Mouse (Mus musculus) brain, adult 2 months (tissue): ENCODE data around the gene Slamf9.

ENCODE experiments used
- DNase-seq: peaks from one replicate; pipeline ENCODE4 v3.0.0; 2011; ENCODE audit warnings: low read depth, low spot score

Slamf9 gene

DNA sequence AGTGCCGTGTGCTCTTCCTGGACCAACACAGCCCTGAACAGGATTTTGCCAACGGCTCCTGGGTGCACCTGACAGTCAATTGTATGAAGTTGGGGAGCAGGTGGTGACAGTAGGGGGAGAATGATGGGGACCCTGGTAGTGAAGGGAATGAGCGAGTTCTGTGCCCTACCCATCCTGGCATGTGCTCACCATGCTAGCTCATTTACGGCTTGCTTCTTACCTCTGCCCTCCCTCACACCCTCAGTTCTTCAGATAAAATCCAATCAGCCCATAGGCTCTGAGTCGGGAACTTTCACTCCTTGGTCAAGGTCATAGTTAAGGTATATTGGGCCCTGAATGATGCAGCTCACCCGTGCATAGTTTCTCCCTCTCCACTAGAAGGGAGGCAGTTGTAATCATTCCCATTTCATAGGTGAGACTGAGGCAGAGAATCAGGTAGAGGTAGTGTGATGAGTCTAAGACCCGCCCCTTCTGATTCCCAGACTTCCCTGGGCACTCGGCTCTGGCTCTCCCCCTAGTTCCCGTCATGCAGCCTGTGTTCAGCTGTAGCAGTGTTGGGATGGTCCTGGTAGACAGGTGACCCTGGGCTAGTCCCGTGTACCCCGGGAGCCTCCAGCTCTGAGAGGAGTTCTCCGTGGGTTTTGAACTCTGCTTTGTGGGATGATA is 14.6 kb downstream of the Slamf9 start:
- DNase-seq: no peak

DNA sequence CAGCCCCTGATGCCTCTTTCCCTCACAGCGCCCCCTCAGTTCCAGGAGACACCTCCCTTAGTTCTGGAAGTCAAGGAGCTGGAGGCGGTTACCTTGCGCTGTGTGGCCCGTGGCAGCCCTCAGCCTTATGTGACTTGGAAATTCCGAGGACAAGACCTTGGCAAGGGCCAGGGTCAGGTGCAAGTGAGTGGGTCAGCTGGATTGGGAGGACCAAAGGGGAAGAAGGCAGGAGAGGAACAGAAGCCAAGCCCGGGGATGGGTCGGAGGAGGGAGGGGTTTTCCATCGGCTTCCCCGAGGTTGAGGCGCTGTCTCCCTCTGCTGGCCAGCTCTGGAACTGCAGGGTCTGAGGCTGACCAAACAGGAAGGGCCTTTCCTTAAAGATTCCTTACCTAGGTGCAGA is 15.1 kb downstream of the Slamf9 start:
- DNase-seq: peak; percentile 79

DNA sequence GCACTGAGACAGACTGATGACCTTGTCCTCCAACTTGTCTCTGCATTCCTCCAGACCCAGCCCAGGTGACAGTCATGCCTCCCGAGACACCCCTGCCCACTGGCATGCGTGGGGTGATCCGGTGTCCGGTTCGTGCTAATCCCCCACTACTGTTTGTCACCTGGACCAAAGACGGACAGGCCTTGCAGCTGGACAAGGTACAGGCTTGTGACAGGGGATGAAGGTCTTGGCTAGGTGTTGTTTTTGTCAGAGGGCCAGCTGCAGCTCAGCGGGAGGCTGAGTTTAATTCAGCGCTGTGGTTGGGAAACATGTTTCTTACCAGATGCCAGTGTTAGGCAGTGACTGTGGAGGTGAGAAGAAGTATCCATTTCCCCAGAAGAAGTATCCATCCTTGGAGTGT is 16.9 kb downstream of the Slamf9 start:
- DNase-seq: no peak

DNA sequence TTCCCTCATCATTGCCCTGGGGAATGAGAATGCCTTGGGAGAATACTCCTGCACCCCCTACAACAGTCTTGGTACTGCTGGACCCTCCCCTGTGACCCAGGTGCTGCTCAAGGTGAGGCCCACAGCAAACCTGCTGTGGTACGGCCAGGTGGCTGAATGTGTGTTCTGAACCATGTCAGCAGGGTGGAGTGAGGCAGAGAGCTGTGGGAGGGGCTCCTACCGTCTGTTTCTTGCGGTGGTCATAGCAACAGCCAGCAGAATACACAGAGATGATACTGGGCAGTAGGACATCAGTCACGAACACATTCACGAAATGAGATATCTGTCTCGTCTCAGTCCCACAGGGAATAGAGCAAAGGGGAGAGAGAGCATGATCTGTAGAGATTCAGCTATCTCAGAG is 18.4 kb downstream of the Slamf9 start:
- DNase-seq: no peak

DNA sequence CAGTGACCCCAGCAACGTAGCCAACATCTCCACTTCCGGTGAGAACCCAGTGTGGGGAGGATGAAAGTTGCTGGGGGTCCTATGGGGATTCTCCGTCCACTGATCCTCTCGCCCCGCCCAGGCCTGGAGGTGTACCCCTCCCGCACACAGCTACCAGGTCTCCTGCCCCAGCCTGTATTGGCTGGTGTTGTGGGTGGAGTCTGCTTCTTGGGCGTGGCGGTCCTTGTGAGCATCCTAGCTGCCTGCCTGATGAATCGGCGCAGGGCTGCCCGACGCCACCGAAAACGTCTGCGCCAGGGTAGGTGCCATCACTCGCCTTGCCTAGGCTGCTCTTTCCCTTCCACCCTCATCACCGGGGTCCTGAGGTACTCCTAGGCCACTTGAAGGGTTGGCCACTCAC is 20.9 kb downstream of the Slamf9 start:
- no peak for DNase-seq

DNA sequence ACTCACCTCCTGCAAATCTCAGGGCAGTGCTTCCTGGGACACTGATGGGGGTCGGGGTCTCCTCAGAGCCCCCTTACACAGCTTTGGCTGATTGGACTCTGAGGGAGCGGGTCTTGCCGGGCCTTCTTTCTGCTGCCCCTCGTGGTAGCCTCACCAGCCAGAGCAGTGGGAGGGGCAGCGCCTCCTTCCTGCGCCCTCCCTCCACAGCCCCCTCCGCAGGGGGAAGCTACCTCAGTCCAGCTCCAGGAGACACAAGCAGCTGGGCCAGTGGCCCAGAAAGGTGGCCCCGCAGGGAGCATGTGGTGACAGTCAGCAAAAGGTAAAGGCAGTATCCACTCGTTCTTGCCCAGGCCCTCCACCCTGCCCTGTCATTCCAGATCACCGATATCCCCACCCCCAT is 22.3 kb downstream of the Slamf9 start:
- DNase-seq: no peak

DNA sequence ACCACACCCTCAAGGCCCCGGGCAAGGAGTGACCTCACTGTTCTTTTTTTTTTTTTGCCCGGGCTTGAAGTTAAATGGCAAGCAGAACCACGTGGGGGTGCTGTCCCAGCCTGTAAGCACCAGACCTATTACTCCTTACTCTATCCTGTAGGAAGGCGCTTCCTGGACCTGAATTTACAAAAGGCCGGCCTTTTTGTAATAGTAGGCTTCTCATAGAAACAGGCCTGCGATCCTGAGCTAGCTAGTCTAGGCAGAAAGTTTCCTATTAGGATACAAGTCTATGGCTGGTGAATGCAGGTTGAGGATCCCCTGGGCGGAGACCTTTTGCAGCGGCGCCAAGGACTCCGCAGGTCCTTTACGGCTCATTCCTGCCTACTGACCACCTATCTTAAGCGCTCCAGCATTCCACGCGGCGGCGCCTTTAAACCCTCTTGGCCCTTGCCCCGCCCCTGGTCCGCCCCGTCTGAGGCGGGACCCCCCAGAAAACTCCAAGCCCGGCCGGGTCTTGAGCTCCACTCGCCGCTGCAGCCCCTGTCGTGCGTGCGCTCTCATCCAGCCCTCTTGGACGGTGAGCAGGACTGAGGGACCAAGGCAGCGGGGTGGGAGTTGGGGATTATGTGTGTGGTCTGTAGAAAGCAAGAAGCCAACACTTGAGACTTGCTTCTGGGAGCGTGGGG is 24.7 kb downstream of the Slamf9 start, which contains the start of gene Tagln2:
Gene Tagln2 (plus strand): TSS at position 283 of the 677 bp plus-strand sequence.
- no peak for DNase-seq

DNA sequence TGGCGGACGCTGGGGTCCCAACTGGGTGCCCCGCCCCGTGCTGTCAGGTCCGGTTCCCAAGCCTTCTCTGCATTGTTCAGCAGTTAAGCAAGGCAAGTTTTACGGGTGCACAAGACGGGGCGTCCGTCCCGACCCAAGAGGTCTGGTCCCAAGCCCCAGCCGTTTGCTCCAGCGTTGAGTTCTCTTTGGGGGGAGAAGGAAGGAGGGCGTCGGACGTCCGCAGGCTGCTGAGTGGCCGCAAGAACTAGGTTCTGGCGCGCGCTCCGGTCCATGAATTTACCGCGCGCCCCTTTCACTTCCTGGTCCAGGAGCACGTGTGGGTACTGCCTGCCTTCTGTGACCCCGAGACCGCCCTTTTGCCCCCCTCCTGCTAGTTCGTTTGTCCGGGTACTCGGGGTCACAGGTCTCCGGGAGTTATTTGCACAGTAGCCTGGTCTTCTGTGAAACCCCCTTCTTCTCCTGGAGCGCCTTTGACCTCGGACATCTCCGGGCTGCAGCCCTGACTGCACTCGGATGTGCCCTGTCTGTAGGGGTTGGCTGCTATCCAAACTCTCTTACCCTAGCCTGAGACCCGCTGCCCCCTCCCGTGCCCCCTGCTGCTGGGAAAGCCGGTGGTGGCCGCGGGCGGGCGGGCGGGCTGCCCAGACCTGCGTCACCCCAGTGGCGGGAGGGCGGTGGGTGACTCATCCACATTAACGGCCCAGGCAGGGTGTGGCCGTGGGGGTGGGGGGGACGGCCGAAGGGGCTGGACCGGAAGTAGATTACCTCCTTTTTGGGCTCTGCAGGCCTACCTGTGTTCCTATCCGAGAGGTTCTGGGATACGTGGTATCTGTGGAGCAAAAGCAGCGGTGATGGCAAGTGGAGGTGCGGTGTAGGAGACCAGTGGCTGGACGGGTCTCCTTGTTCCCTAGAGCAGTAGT is 25.6 kb downstream of the Slamf9 start:
- DNase-seq: no peak

DNA sequence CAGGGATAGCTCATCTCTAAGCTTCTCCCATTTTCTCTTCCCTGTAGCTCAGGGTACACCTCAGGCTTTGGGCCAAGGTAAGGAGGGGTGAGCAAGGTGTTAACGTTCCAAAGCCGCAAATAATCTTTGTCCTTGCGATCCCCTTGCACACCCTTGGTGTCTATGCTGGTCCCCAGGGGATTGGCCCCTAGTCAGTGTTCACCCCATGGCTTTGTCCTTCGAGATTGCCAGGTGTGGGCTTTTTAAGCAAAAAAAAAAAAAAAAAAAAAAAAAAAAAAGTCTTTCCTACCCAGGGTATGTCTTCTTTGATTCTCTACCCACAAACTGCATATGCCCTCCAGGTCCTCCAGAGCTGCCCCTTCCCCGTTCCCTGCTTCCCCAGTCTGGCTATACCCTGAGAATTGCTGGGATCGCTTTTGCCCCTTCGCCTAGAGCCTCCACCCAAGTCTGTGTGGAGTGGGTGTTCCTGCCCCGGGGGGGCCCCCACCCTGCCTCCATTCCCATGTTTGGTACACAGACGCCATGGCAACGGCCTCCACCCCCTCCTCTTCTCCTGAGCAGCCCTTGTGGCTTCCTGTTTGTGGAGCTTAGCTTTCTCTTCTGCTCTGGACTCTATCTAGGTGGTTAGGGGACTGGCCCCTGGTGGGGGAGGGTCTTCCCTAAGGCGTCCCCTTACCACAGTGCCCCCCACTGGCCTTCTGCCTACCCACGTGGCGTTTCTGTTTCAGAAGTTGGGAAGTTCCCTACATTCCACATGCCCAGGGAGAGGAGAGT is 26.4 kb downstream of the Slamf9 start:
- DNase-seq: peak; percentile 44

DNA sequence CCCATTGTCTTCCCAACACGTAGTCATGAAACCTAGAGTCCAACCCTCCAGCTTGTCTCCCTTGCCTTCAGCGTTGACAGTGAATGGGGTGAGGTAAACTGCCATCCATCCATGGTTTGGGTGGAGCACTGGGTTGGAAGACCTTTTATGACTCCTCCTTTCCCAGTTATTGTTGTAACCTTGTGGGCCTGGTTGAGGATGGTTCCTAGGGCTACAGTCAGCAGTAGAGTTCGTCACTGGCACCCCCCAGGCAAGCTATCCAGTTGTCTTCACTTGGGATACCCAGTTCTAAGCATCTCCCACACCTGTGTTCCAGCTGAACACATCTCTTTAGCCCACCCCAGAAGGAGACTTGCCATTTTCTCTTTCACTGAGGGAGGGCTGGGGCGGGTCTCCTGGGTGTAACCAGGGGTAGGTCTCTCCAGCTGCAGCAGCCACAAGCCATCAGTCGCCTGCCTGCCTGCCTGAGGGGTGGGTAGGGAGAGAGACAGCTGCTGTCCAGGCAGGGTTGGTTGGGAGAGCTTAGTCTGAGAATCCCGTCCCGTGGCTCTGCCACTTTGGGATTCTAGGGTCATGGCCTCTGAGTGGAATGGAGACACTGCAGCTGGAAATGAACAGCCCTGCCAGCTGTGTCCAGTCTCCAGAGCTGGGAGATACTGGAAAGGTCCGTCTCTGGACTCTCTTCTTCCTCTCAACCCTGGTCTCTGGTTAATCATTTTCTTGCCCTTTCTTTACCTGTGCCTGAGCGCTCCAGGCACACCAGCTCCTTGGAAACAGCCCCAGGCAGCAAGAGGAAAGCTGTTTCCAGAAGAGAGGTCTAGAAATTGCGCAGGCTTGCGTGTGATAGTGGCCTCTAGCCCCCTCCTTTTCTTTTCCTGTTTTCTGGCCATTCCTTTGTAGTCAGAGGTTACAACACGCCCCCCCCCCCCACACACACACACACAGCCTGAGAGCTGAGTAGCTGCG is 27.3 kb downstream of the Slamf9 start:
- DNase-seq: no peak

DNA sequence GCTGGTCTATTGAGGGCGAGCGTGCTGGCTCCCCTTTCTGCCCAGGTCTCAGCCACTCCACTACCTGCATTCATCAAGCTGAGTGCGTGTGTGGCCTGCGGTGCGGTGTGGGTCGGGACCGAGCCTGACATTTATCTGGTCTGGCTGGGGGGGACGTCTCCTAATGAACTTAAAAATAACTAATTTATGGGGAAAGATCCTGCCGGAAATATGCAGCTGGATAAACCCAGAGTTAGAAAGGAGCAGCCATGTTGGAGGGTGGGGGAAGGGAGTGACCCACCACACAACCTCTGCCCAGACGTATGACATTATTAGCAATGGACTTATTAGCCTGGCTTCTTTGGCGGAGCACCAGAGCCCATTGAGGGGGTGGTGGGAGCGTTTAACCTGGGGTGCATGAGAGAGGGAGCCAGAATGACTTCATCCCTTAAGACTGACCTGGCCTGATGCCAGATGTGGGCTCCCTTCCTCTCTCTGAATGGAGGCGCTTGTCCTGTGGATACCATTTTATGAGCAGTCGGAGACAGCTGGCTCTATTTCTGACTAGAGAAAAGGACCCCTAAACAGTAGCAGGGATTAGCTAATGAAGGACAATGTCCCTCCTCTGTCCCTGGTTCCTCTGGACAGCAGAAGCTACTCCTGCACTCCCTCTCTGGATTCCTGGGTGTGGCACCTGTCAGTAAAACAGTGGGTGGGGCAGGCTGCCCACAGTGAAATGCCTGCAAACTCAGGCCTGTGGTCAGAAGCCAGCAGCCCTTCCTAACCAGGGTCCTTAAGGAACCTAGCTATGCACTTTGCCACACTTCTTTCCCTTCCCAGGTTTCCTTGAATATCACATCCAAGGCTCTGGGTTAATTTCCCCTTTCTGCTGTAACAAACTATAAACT is 28.2 kb downstream of the Slamf9 start:
- no peak for DNase-seq

DNA sequence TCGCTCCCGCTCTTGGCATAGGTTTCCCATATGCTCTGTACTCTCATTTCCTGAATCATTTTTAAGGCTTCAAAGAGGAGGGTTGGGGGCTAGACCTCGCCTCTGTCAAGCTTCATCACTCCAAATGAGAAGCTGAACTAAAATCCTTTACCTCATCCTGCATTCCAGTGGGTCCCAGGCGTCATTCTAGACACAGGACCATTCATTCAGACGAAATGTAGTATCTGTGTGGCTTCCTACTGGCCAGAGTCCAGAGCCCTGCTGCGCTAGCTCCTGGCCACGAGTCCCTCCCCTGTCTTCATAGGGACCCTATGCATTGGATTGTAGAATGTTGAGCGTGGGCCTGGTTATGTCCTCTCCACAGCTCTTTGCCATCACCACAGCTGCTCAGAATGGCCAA is 29.6 kb downstream of the Slamf9 start:
- no peak for DNase-seq

DNA sequence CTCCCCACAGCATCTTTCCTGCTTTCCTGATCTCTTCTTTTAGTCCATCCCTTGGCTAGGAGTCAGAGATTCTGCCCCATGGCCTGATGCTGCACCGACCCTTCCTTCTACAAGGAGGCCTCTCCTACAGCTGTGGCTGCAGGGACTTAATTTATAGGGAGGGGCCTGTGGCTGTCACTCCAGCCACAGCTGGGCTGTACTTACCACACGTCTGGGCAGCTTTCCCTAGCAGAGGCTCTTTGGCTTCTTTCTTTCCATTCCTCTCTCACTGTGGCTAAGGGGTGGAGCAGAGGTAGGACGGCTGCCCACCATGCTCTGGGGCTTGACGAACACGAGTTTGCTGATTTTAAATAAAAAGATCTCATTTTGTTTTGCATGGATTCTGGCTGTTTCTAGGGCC is 31.8 kb downstream of the Slamf9 start:
- no peak for DNase-seq

DNA sequence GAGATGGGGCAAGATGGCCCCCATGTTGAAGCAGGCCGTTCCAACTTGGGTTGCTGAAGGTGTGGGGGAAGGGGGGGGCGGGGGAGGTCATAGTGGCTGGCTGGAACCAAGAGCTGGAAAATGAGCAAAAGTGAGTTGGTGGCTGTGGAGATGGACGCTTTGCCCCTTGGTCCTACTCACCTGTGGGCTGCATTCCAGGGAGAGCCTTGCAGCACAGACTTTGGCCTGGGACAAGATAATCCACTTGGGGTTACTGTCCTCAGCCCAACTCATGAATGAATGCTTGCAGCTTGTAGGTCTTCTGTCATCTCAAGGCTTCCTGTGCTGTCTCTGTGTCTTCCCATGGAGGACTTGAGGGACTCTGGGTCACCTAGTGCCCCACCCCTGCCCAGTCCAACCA is 32.5 kb downstream of the Slamf9 start:
- DNase-seq: no peak

DNA sequence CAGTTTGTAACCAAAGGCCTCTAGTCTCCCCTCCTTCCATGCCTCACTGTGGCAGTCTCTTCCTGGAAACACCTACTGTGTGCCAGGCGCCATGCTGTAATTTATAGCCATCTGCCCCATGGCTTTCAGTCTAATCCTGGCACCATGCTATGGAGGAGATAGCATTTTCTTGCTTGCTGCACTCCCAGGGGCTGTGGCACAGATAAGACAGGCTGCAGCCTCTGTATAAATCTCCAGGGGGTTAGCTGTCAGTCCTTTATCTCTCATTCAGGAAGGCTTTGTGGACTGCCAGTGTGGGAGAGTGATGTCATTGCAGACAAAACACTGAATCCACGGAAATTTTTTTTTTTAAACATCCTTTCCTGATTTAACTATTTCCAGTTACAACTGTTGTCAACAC is 33.0 kb downstream of the Slamf9 start:
- DNase-seq: no peak

DNA sequence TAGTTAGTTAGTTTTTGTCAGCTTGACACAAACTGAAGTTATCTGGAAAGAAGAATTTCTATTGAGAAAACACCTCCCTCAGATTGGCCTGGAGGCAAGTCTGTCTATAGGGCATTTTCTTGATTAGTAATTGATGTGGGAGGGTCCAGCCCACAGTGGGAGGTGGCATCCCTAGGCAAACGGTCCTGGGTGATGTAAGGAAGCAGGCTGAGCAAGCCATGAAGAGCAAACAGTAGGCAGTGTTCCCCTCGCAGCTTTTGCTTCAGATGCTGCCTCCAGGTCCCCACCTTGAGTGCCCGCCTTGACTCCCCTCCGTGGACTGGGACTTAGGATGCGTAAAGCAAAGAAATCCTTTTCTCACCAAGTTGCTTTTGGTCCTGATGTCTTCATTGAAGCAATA is 34.1 kb downstream of the Slamf9 start:
- DNase-seq: no peak

DNA sequence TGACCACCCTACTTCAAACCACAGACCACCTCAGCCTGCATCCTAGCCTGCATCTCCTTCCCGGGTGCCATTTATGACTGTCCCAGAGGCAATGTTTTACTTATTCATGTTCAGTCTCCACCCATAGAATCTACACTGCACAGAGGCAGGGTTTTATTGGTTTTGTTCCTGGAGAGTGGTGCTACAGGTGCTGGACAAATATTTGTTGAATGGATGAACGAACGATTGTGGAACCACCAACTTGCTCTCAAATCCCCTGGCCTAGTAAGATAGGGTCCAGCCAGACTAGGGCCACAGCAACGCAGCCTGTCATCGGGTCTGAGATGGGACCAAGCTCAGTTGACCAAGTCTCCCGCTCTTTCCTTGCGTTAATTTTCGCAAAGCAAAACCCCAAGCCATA is 34.8 kb downstream of the Slamf9 start:
- DNase-seq: no peak

DNA sequence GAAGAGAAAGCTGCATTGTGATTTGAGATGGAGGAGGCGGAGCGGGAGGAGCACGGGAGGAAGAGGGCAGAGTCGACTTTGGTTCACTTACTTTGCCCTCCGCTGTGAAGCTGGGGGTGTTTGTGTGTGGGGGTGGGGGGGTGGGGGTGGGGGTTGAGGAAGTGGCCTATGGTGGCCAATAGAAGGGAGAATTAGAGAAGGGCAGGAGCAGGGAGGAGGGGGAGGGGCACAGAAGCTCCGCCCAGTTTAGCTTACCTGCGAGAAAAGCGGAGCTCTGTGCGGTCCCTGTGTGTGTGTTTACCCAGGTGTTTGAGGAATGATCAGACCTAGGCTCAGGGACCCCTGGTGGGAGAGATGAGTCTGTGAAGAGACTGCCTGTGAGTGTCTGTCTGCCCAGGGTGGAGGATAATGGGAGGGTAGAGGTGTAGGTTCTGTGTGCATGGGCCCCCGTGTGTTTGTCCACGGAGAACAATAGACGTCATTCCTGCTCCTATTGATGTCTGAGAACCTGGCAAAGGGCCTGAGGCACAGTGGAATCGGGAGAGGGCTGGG is 35.3 kb downstream of the Slamf9 start:
- DNase-seq: no peak

DNA sequence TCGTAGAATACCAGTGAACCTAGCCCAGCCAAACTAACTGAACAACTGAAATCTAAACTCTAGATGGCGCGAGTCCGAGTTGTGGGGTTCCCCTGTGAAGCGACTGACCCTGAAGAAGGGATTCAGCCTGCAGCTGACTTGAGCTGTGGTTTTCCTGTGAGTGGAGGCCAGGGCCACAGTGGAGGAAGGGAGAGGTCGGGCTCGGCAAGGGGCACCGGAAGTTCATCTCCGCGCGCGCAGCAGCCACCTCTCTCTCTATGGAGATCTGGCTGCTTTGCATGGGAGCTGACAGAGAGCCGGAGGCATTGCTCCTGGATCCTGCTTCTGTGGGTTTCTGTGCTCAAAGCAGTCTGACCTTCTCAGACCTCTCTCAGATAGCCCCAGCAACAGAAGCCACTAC is 37.8 kb downstream of the Slamf9 start:
- peak; percentile 43 for DNase-seq
